Mouse (Mus musculus): ENCODE results near the gene Hoxd12. TPM values are rescaled to one million over a fixed set of nuclear protein-coding genes. Genes with fewer than 3 reads are reported as not detected.
A peak's percentile ranks its signal among the peaks of the same experiment; 100 is the strongest.

The Hoxd12 gene
- polyA plus RNA-seq (2014; fragmentation: Nextera tagmentation; extraction: Ambion mirVana), result 2.1 TPM in 2 replicates

DNA sequence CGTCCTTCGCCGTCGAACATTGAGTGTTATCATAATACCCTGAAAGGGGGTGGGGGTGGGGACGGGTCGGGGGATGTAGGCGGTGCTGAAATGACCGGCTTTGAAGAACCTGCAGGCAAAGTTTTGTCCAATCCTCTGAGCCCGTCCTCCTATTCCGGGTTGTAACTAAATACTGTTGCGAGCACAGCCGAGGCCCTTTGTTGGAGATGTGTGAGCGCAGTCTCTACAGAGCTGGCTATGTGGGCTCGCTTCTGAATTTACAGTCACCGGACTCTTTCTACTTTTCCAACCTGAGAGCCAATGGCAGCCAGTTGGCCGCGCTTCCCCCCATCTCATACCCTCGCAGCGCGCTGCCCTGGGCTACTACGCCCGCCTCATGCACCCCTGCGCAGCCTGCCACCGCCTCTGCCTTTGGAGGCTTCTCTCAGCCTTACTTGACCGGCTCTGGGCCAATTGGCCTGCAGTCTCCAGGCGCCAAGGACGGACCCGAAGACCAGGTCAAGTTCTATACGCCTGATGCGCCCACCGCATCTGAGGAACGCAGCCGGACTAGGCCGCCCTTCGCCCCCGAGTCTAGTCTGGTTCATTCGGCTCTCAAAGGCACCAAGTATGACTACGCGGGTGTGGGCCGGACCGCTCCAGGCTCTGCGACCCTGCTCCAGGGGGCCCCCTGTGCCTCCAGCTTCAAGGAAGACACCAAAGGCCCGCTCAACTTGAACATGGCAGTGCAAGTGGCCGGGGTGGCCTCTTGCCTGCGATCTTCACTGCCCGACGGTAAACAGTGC lies at the start of gene Hoxd12:
TSS of gene Hoxd12 (plus strand) at position 133 of the 785 bp plus-strand sequence.
- peak within 1 kb of the TSS; percentile 13 for H3K4me2 ChIP-seq (ENCODE audit: low read depth)
- ATAC-seq (ENCODE audit: insufficient read depth, low FRiP score, low TSS enrichment), result no peak

DNA sequence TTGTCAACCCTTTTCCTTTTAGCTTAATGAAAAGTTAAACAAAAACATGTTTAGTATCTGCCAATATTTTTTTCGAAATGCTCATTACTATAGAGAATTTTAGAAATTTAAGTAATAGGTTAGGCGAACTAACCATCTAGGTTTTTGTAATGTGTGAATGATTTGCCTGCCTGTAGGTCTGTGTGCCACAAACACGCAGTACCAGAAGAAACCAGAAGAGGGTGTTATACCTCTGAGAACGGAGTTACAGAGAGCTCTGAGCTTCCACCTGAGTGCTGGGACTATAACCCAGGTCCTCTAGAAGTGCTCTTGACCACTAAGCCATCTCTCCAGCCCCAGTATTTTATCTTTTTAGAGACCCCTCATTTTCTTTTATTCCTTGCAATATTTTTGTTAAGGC lies 39.4 kb upstream of the Hoxd12 start:
- Histone ChIP-seq H3K4me3 (ENCODE audit: low read depth, low read length) (no peak overlapping the region), H3K27me3 (ENCODE audit: control insufficient read depth, insufficient read depth, low read length) (no peaks in the 10 kb centered on the region), H3K9ac (ENCODE audit: low read length) (no peak overlapping the region), H3K9me3 (ENCODE audit: control insufficient read depth, low read length) (no peaks in the 10 kb centered on the region), H3K4me1 (ENCODE audit: control insufficient read depth, insufficient read depth, low read length) (no peaks in the 10 kb centered on the region), H3K27ac (ENCODE audit: low read depth, low read length) (no peak overlapping the region), H3K36me3 (ENCODE audit: control insufficient read depth, insufficient read depth, low read length) (no peaks in the 10 kb centered on the region), H3K4me2 (ENCODE audit: low read depth) (no peak overlapping the region)
- WGBS, result 76% methylated on average over 4 of the region's 4 CpGs
- no peak for ATAC-seq (ENCODE audit: insufficient read depth, low FRiP score, low TSS enrichment)
- DNase-seq (ENCODE audit: low spot score), result no peak

More for the DNA sequence above, at the start of gene Hoxd12:
- peak within 1 kb of the TSS; percentile 15 for H3K4me3 ChIP-seq (ENCODE audit: low read depth, low read length)
- H3K9ac ChIP-seq (ENCODE audit: low read length), result no peak within 1 kb of the TSS
- H3K36me3 ChIP-seq (ENCODE audit: control insufficient read depth, insufficient read depth, low read length), result no peaks in the 10 kb centered on the region
- WGBS, result 1% methylated on average over 47 of the region's 47 CpGs
- no peak within 1 kb of the TSS for H3K27ac ChIP-seq (ENCODE audit: low read depth, low read length)
- peak; percentile 38 for DNase-seq (ENCODE audit: low spot score)
- H3K4me1 ChIP-seq (ENCODE audit: control insufficient read depth, insufficient read depth, low read length), result 0 out of 2 replicates have a peak, but pooled peaks cover 6% of the 10 kb centered on the region
- H3K27me3 ChIP-seq (ENCODE audit: control insufficient read depth, insufficient read depth, low read length), result peaks cover 98% of the 10 kb centered on the region
- H3K9me3 ChIP-seq (ENCODE audit: control insufficient read depth, low read length), result no peaks in the 10 kb centered on the region

DNA sequence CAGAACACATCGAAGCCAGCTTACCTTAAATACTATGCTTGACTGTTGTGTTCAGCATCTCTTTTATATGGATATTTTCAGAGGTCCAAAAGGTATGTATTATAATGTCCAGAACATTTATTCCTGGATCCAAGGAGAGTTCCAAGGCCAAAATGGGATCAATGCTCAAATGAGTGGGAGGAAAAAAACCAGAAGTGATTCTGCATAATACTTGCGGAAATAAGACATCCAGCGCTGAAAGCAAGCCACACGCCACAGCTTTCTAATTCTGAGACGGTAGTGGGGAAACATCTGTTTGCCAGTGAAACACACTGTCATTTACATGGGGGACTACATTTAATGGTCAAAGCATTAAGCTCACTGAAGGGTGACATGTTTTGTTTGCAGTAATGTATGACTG lies 32.4 kb upstream of the Hoxd12 start:
- ATAC-seq (ENCODE audit: insufficient read depth, low FRiP score, low TSS enrichment), result no peak
- no peak overlapping the region for H3K9ac ChIP-seq (ENCODE audit: low read length)
- H3K27me3 ChIP-seq (ENCODE audit: control insufficient read depth, insufficient read depth, low read length), result peaks cover 29% of the 10 kb centered on the region
- no peaks in the 10 kb centered on the region for H3K4me1 ChIP-seq (ENCODE audit: control insufficient read depth, insufficient read depth, low read length)
- H3K9me3 ChIP-seq (ENCODE audit: control insufficient read depth, low read length), result no peaks in the 10 kb centered on the region
- DNase-seq (ENCODE audit: low spot score), result no peak
- no peak overlapping the region for H3K27ac ChIP-seq (ENCODE audit: low read depth, low read length)
- no peak overlapping the region for H3K4me3 ChIP-seq (ENCODE audit: low read depth, low read length)
- H3K4me2 ChIP-seq (ENCODE audit: low read depth), result no peak overlapping the region
- H3K36me3 ChIP-seq (ENCODE audit: control insufficient read depth, insufficient read depth, low read length), result no peaks in the 10 kb centered on the region
- 62% methylated on average over 5 of the region's 5 CpGs for WGBS

DNA sequence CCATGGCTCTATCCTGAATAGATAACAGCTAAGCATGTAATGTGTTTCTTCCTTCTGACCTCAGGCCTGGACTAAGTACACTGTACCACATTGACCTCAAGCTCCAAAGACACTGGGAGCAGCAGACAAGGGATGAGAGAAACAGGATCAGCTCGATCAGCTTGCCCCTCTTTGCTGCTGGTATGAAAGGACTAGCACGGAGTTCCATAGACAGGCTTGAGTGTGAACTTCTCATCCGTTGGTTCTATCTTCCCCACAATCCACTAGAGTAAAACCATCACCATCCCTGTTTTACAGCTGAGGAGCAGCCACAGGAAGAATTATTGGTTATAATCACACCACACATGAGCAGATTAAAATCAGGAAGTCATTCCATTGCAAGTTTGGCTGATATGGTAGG lies 29.2 kb upstream of the Hoxd12 start:
- no peaks in the 10 kb centered on the region for H3K36me3 ChIP-seq (ENCODE audit: control insufficient read depth, insufficient read depth, low read length)
- no peak for DNase-seq (ENCODE audit: low spot score)
- no peak overlapping the region for H3K4me3 ChIP-seq (ENCODE audit: low read depth, low read length)
- no peaks in the 10 kb centered on the region; the same call in 1 of the 2 replicates for H3K4me1 ChIP-seq (ENCODE audit: control insufficient read depth, insufficient read depth, low read length)
- ATAC-seq (ENCODE audit: insufficient read depth, low FRiP score, low TSS enrichment), result no peak
- peaks cover 60% of the 10 kb centered on the region for H3K27me3 ChIP-seq (ENCODE audit: control insufficient read depth, insufficient read depth, low read length)
- no peaks in the 10 kb centered on the region for H3K9me3 ChIP-seq (ENCODE audit: control insufficient read depth, low read length)
- H3K9ac ChIP-seq (ENCODE audit: low read length), result no peak overlapping the region
- WGBS, result 87% methylated on average over 3 of the region's 3 CpGs
- H3K27ac ChIP-seq (ENCODE audit: low read depth, low read length), result no peak overlapping the region
- H3K4me2 ChIP-seq (ENCODE audit: low read depth), result no peak overlapping the region

DNA sequence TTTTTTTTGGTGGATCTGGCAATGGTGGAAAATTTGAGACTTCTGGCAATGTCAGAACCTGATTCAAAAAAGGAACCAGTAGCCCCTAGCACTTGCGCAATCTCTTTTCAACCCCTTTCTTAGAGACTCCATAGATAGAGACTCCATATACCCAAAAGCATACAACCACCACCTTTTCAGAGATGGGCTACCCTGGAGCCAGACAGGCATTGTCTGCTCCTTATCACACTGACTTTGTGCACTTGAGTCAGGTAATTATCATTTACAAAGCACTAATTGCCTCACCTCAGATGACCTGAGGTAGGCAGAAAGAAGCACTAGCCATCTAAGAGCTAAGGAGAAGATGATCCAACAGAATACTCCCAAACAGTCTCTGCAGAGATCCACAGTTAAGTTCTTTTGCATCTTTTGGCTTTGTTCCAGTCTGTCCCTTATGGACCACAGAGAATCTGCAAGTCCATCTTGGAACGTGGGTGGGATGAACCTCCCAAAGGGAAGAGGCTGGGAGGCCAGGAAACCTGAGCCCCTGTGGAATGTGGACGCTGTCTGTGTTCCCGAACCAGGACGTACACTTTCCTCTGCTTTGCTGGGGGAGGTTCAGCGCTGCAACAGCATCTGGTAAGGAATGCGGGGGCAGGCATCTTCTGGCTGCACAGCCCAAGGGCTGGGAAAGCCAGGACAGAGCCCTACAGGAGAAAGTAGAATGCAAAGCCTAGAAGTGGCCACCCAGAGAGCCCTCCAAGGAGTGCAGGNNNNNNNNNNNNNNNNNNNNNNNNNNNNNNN lies 27.5 kb upstream of the Hoxd12 start:
- Histone ChIP-seq H3K4me3 (ENCODE audit: low read depth, low read length) (no peak overlapping the region), H3K4me2 (ENCODE audit: low read depth) (no peak overlapping the region), H3K27me3 (ENCODE audit: control insufficient read depth, insufficient read depth, low read length) (peaks cover 76% of the 10 kb centered on the region), H3K9ac (ENCODE audit: low read length) (no peak overlapping the region), H3K4me1 (ENCODE audit: control insufficient read depth, insufficient read depth, low read length) (no peaks in the 10 kb centered on the region; the same call in 1 of the 2 replicates), H3K27ac (ENCODE audit: low read depth, low read length) (no peak overlapping the region), H3K9me3 (ENCODE audit: control insufficient read depth, low read length) (no peaks in the 10 kb centered on the region), H3K36me3 (ENCODE audit: control insufficient read depth, insufficient read depth, low read length) (no peaks in the 10 kb centered on the region)
- WGBS, result 14% methylated on average over 7 of the region's 7 CpGs
- DNase-seq (ENCODE audit: low spot score) (no peak), ATAC-seq (ENCODE audit: insufficient read depth, low FRiP score, low TSS enrichment) (no peak)

DNA sequence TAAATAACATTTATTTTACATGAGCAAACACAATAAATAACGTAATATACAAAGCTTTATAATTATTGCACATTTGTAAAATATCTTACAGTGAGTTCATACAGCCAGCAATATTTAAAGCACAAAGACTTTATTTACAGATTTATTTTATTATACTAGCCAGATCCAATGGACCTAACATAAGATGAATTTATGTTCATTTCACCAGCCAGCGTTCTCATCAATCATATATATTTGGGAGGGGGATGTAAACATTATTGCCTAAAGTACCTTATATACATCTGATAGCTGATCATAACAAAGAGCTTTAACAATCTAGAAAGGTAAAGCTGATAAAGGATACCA lies 21.8 kb upstream of the Hoxd12 start:
- no peak overlapping the region for H3K4me3 ChIP-seq (ENCODE audit: low read depth, low read length)
- H3K27ac ChIP-seq (ENCODE audit: low read depth, low read length), result no peak overlapping the region
- peaks cover 89% of the 10 kb centered on the region for H3K27me3 ChIP-seq (ENCODE audit: control insufficient read depth, insufficient read depth, low read length)
- WGBS, result 45% methylated on average over 2 of the region's 2 CpGs
- H3K36me3 ChIP-seq (ENCODE audit: control insufficient read depth, insufficient read depth, low read length), result no peaks in the 10 kb centered on the region
- H3K9ac ChIP-seq (ENCODE audit: low read length), result no peak overlapping the region
- H3K9me3 ChIP-seq (ENCODE audit: control insufficient read depth, low read length), result no peaks in the 10 kb centered on the region
- ATAC-seq (ENCODE audit: insufficient read depth, low FRiP score, low TSS enrichment), result no peak
- peaks cover 5% of the 10 kb centered on the region; the same call in 1 of the 2 replicates for H3K4me1 ChIP-seq (ENCODE audit: control insufficient read depth, insufficient read depth, low read length)
- H3K4me2 ChIP-seq (ENCODE audit: low read depth), result no peak overlapping the region
- no peak for DNase-seq (ENCODE audit: low spot score)

DNA sequence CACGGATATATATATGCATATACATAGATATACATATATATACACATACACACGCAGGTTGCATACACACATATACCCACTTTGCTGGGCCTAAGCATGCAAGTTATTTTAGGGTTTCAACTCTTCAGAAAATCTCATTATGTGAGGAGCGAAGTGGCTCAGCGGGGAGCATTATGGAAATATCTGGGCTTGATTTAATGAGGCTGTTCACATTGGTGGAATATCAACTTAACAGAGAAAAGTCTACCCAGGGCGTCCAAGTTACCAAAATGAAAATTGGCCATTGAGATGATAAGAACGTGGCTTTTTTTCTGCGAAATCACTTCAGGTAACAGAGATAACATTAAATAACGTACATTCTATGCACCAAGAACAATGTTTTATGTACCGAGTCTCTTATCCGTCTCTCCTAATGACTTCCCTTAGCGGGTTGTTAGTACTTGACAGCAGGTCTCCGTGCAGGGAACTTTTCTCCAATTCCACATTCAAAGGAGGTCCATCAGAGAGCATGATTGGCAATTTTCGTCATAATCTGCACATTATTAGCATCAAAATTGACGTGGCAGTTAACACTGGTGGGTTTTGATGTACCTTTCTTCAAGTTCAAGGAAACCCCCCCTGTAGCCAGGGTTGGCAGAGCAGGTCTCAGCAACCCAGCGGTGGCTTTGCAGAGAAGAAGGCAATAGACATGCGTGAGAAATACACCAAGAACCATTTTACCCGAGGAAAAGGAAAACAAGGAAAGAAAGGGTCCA lies 20.9 kb upstream of the Hoxd12 start:
- H3K36me3 ChIP-seq (ENCODE audit: control insufficient read depth, insufficient read depth, low read length), result no peaks in the 10 kb centered on the region
- no peaks in the 10 kb centered on the region for H3K9me3 ChIP-seq (ENCODE audit: control insufficient read depth, low read length)
- H3K4me3 ChIP-seq (ENCODE audit: low read depth, low read length), result no peak overlapping the region
- H3K27ac ChIP-seq (ENCODE audit: low read depth, low read length), result no peak overlapping the region
- WGBS, result 11% methylated on average over 17 of the region's 17 CpGs
- DNase-seq (ENCODE audit: low spot score), result peak; percentile 34
- H3K4me1 ChIP-seq (ENCODE audit: control insufficient read depth, insufficient read depth, low read length), result 0 out of 2 replicates have a peak, but pooled peaks cover 5% of the 10 kb centered on the region
- no peak overlapping the region for H3K9ac ChIP-seq (ENCODE audit: low read length)
- no peak for ATAC-seq (ENCODE audit: insufficient read depth, low FRiP score, low TSS enrichment)
- H3K27me3 ChIP-seq (ENCODE audit: control insufficient read depth, insufficient read depth, low read length), result peaks cover 89% of the 10 kb centered on the region
- no peak overlapping the region for H3K4me2 ChIP-seq (ENCODE audit: low read depth)

DNA sequence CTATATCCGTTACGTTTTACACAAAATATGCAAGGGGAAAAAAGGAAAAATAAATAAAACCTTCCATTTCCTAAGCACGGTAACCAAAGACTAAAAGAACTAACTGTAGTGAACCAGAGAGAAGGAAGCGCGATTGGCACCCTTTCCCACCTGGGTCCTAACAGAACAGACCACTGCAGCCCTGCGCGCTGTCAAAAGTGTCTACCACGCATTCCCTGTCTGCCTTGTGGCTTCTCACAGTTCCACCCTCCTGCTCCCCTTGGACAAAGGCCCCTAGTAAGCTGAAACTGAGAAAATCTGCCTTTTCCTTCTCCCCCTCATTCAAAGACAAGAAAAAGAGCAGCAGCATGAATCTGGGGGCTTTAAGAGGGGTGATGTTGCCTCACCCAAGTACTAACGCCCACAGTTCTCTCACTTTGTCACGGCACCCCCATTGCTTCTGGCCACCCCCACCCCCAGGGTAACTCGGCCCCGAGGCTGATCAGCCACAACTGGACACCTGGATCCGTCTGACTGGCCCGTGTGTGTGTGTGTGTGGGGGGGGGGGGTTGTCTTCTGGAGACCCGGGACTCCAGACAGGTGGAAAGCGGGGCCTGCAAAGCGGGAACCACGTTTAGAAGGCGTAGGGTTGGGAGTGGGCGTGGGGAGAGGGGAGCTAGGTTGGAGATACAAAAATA lies 19.9 kb upstream of the Hoxd12 start:
- no peaks in the 10 kb centered on the region for H3K36me3 ChIP-seq (ENCODE audit: control insufficient read depth, insufficient read depth, low read length)
- H3K4me2 ChIP-seq (ENCODE audit: low read depth), result no peak overlapping the region
- no peak overlapping the region for H3K27ac ChIP-seq (ENCODE audit: low read depth, low read length)
- WGBS, result 3% methylated on average over 17 of the region's 20 CpGs
- ATAC-seq (ENCODE audit: insufficient read depth, low FRiP score, low TSS enrichment) (no peak), DNase-seq (ENCODE audit: low spot score) (peak; percentile 14)
- no peaks in the 10 kb centered on the region for H3K9me3 ChIP-seq (ENCODE audit: control insufficient read depth, low read length)
- peaks cover 89% of the 10 kb centered on the region for H3K27me3 ChIP-seq (ENCODE audit: control insufficient read depth, insufficient read depth, low read length)
- 0 out of 2 replicates have a peak, but pooled peaks cover 5% of the 10 kb centered on the region for H3K4me1 ChIP-seq (ENCODE audit: control insufficient read depth, insufficient read depth, low read length)
- no peak overlapping the region for H3K4me3 ChIP-seq (ENCODE audit: low read depth, low read length)
- no peak overlapping the region for H3K9ac ChIP-seq (ENCODE audit: low read length)

Measured in neural tube, embryonic 11.5 days (tissue).